Mouse (Mus musculus) ES-E14 (cell line): ENCODE results near the gene Zfp420. TPM values are rescaled to one million over a fixed set of nuclear protein-coding genes. Genes with fewer than 3 reads are reported as not detected.

Experiments
- DNase-seq: peaks from one replicate; pipeline ENCODE4 v3.0.0-alpha.2; 2013; ENCODE audit warnings: low read depth, low spot score
- H3K27ac ChIP-seq: 2 replicates; pipeline ENCODE4 v1.5.1; 2012; ENCODE audit warnings: low read depth, mild to moderate bottlenecking, low read length, moderate library complexity, mixed read lengths; ENCODE audit not compliant: poor library complexity, insufficient read depth, severe bottlenecking
- H3K36me3 ChIP-seq: 2 replicates; pipeline ENCODE4 v1.6.1; 2012; ENCODE audit warnings: mild to moderate bottlenecking, low read length, moderate library complexity, mixed read lengths; ENCODE audit not compliant: control insufficient read depth, poor library complexity, insufficient read depth, severe bottlenecking
- H3K4me1 ChIP-seq, 2 experiments: fragments of 150-350 bp in 1 of 2; sonication (generic) in 1 of 2; 2 replicates each; pipeline ENCODE4 v1.6.1; 2012; ENCODE audit warnings: low read length in 2 of 2, mild to moderate bottlenecking in 1 of 2, mixed read lengths in 1 of 2; ENCODE audit not compliant: control insufficient read depth in 2 of 2, insufficient read depth in 2 of 2, poor library complexity in 1 of 2
- H3K4me3 ChIP-seq, 2 experiments: fragments of 150-350 bp in 1 of 2; sonication (generic) in 1 of 2; 2 replicates each; pipeline ENCODE4 v1.5.1; 2012; ENCODE audit warnings: low read length in 2 of 2, low read depth in 1 of 2, mild to moderate bottlenecking in 1 of 2, mixed read lengths in 1 of 2; ENCODE audit not compliant: insufficient read depth in 1 of 2, poor library complexity in 1 of 2, severe bottlenecking in 1 of 2
- H3K9ac ChIP-seq: 2 replicates; pipeline ENCODE4 v1.6.1; 2012; ENCODE audit warnings: low read depth, mild to moderate bottlenecking, low read length, mixed read lengths; ENCODE audit not compliant: poor library complexity, insufficient read depth, severe bottlenecking
- H3K9me3 ChIP-seq: fragments of 150-350 bp; sonication (generic); 2 replicates; pipeline ENCODE4 v1.6.1; 2012; ENCODE audit warnings: low read depth, mild to moderate bottlenecking, low read length; ENCODE audit not compliant: control insufficient read depth, insufficient read depth
- CHD2 ChIP-seq: IDR thresholded peaks from 2 replicates; pipeline ENCODE4 v1.6.1; 2014; ENCODE audit warnings: mild to moderate bottlenecking, low read depth, low read length, inconsistent platforms
- HCFC1 ChIP-seq: IDR thresholded peaks from 2 replicates; pipeline ENCODE4 v1.6.1; 2012; ENCODE audit warnings: low read length, inconsistent platforms, borderline replicate concordance; ENCODE audit not compliant: insufficient read depth
- MAFK ChIP-seq: IDR thresholded peaks from 2 replicates; pipeline ENCODE4 v1.6.1; 2014; ENCODE audit warnings: mild to moderate bottlenecking, low read depth, low read length, inconsistent platforms; ENCODE audit not compliant: insufficient read depth
- ZC3H11A ChIP-seq: IDR thresholded peaks from 2 replicates; pipeline ENCODE4 v1.6.1; 2012; ENCODE audit warnings: low read depth, mild to moderate bottlenecking, inconsistent platforms, low read length, borderline replicate concordance
- ZNF384 ChIP-seq: IDR thresholded peaks from 2 replicates; pipeline ENCODE4 v1.6.1; 2012; ENCODE audit warnings: low read depth, low read length, inconsistent platforms
- in situ Hi-C, 2 experiments: fragments of 600-800 bp; cut with MboI; formaldehyde crosslinking; loops; one replicate each; pipeline ENCODE4 v1.15.1; 2025; ENCODE audit warnings: low sequenced_read_pairs in 2 of 2, inconsistent platforms in 1 of 2; ENCODE audit not compliant: unreplicated experiment in 2 of 2
- total RNA-seq: library from RNA; depleted of rRNA; stranded (reverse); fragments of 300-350 nt; gene quantifications from 2 replicates; pipeline ENCODE4 v1.2.3, GENCODE M21; 2012

The Zfp420 gene
- total RNA-seq, 1 experiment, result 5.6 TPM

- in situ Hi-C loops, result no loop called here
- H3K27ac ChIP-seq, result no peak overlapping the region
- no peaks in the 10 kb centered on the region for H3K36me3 ChIP-seq
- H3K4me1 ChIP-seq, result peaks cover 0 to 3% of the 10 kb centered on the region in 2 experiments; a peak in 1 of 4 replicates
- no peaks in the 10 kb centered on the region for H3K9me3 ChIP-seq
- H3K9ac ChIP-seq, result no peak overlapping the region
- no peak for TF ChIP-seq MAFK
- TF ChIP-seq HCFC1, result no peak
- no peak for TF ChIP-seq ZNF384
- TF ChIP-seq ZC3H11A, result no peak
- TF ChIP-seq CHD2, result no peak
- H3K4me3 ChIP-seq, result no peak overlapping the region
- DNase-seq, result no peak
Measured at GRCm38 (mm10) chr7:29836816-29837215, 23.0 kb upstream of the Zfp420 start.

GRCm38 (mm10) chr7:29839256-29839655, 20.5 kb upstream of the Zfp420 start:
- peaks cover 0 to 3% of the 10 kb centered on the region in 2 experiments; a peak in 1 of 4 replicates for H3K4me1 ChIP-seq

DNA sequence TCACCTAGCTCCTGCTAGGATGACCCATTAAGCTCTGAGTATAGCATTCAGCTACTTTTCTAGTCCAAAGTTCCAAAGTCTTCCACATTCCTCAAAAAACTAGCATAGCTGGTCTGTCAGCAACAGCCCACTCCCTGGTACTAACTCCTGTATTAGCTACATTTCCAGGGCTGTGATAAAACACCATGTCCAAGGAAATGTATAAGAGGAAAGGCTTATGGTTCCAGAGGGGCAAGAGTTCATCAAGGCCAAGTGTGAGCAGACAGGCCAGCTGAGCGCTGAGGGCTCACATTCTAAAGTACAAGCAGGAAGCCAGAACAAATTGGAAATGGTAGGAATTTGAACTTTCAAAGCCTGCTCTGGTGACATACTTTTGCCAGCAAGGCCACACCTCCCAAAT, 17.7 kb upstream of the Zfp420 start:
- Histone ChIP-seq H3K9me3 (no peaks in the 10 kb centered on the region), H3K36me3 (peaks cover 4% of the 10 kb centered on the region), H3K9ac (no peak overlapping the region), H3K4me1 (peaks cover 0 to 3% of the 10 kb centered on the region in 2 experiments; a peak in 1 of 4 replicates), H3K4me3 (no peak overlapping the region), H3K27ac (no peak overlapping the region)
- in situ Hi-C loops, result no loop called here
- TF ChIP-seq MAFK (no peak), ZNF384 (no peak), CHD2 (no peak), HCFC1 (no peak), ZC3H11A (no peak)
- DNase-seq, result no peak

More at GRCm38 (mm10) chr7:29839256-29839655, 20.5 kb upstream of the Zfp420 start:
- no peak overlapping the region for H3K4me3 ChIP-seq
- in situ Hi-C loops, result no loop called here
- TF ChIP-seq ZC3H11A, result no peak
- TF ChIP-seq CHD2, result no peak
- TF ChIP-seq HCFC1, result no peak
- no peak for TF ChIP-seq MAFK
- TF ChIP-seq ZNF384, result no peak
- H3K27ac ChIP-seq, result no peak overlapping the region
- no peak for DNase-seq
- no peaks in the 10 kb centered on the region for H3K9me3 ChIP-seq
- H3K9ac ChIP-seq, result no peak overlapping the region
- H3K36me3 ChIP-seq, result no peaks in the 10 kb centered on the region; the same call in 1 of the 2 replicates

DNA sequence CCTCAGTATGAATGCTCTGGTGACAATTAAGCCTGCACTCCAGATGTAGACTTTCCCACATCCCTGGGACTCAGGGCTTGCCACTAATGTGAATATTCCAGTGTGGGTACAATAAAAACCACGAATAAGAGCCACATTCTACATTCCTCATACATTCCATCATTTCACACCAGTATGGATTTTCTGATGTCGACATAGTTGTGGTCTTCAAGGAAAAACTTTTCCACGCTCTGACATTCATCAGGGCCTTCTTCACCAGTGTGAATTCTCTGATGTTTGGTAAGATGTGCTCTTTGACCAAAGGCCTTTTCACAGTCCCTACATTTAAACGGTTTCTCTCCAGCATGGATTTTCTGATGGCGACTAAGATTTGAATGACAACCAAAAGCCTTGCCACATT, 15.2 kb upstream of the Zfp420 start:
- Histone ChIP-seq H3K4me1 (peaks cover 0 to 3% of the 10 kb centered on the region in 2 experiments; a peak in 1 of 4 replicates), H3K9ac (no peak overlapping the region), H3K36me3 (peaks cover 4% of the 10 kb centered on the region), H3K4me3 (no peak overlapping the region), H3K27ac (no peak overlapping the region), H3K9me3 (no peaks in the 10 kb centered on the region)
- in situ Hi-C loops, result no loop called here
- DNase-seq, result no peak
- TF ChIP-seq ZC3H11A (no peak), CHD2 (no peak), ZNF384 (no peak), MAFK (no peak), HCFC1 (no peak)
